In the genomic region with DNA sequence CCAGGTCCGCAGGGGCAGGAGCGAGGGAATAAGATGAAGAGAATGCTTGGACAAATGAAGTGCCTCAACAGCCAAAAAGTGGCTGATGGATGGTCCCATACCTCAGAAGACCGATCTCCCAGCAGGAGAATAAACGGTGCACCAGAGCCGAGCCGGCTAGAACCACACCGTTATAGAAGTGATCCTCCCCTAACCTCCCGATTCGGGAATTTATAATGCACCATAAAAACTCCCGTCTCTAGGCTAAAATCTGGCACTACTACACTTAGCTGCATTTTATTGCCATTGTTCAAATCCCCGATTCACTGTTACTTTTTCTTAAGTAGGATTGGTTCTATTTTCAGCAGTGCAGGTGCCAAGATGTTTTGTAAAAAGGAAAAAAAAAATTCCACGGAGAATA, we compare ENCODE assay signal across 27 mouse cellular contexts. TPM values are rescaled to one million over a fixed set of nuclear protein-coding genes. Genes with fewer than 3 reads are reported as not detected.
"Had no signal": no experiment of that assay in that cellular context is flagged by ENCODE, and none has a peak within 500 bp of the region (broad histone marks: within the 10 kb centered on the region; RNA-seq: fewer than 3 reads in every experiment).

No protein-coding gene starts in this region.

- H3K4me1 ChIP-seq: heart, embryonic 13.5 days; heart, embryonic 15.5 days; hindbrain, embryonic 12.5 days; intestine, embryonic 15.5 days; limb, embryonic 15.5 days; liver, embryonic 12.5 days had no signal

- H3K4me2 ChIP-seq: heart, embryonic 11.5 days; heart, embryonic 13.5 days; heart, embryonic 15.5 days; hindbrain, embryonic 12.5 days; hindbrain, embryonic 14.5 days; intestine, embryonic 15.5 days; limb, embryonic 15.5 days; liver, embryonic 12.5 days had no signal

- H3K4me3 ChIP-seq: gastrocnemius, adult 2 months; heart, adult 2 months; heart, embryonic 13.5 days; heart, embryonic 15.5 days; hindbrain, embryonic 10.5 days; hindbrain, embryonic 12.5 days; intestine, embryonic 15.5 days; layer of hippocampus, adult 2 months; left cerebral cortex, adult 2 months; limb, embryonic 15.5 days; liver, embryonic 12.5 days had no signal

- H3K27me3 ChIP-seq: heart, embryonic 13.5 days; heart, embryonic 15.5 days; hindbrain, embryonic 12.5 days; intestine, embryonic 15.5 days; limb, embryonic 15.5 days; liver, embryonic 12.5 days had no signal

- H3K9ac ChIP-seq: forebrain, postnatal 0 days; heart, embryonic 13.5 days; heart, embryonic 15.5 days; hindbrain, embryonic 12.5 days; hindbrain, embryonic 14.5 days; intestine, embryonic 15.5 days; limb, embryonic 15.5 days; liver, embryonic 12.5 days had no signal

- H3K9me3 ChIP-seq: heart, embryonic 13.5 days; heart, embryonic 15.5 days; hindbrain, embryonic 12.5 days; intestine, embryonic 15.5 days; limb, embryonic 15.5 days had no signal

- ATAC-seq: forebrain, postnatal 0 days; hindbrain, embryonic 16.5 days; inflammation-experienced regulatory T-cells, adult 6 months; intestine, embryonic 15.5 days; intestine, postnatal 0 days; liver, embryonic 12.5 days had no signal

- DNase-seq: forebrain, postnatal 0 days; gastrocnemius, adult 2 months; gastrocnemius, postnatal 10 days; gastrocnemius, postnatal 25 days; heart, adult 2 months; heart, postnatal 14 days; heart, postnatal 4 days; kidney, adult 18-20 months; kidney, adult 8-10 months; kidney, postnatal 10 days; kidney, postnatal 25 days; kidney, postnatal 4 days had no signal

- H3K27ac ChIP-seq: gastrocnemius, adult 2 months; heart, adult 2 months; heart, embryonic 13.5 days; heart, embryonic 15.5 days; hindbrain, embryonic 10.5 days; hindbrain, embryonic 12.5 days; hindbrain, embryonic 14.5 days; intestine, embryonic 15.5 days; layer of hippocampus, adult 2 months; left cerebral cortex, adult 2 months; limb, embryonic 15.5 days; liver, embryonic 12.5 days had no signal

- H3K36me3 ChIP-seq: heart, embryonic 13.5 days; heart, embryonic 15.5 days; hindbrain, embryonic 10.5 days; hindbrain, embryonic 12.5 days; intestine, embryonic 15.5 days; limb, embryonic 15.5 days; liver, embryonic 12.5 days had no signal

RNA-seq across cellular contexts. Expression of a gene that starts 54.6 kb away (rescaled TPM):
- total RNA-seq: granulocyte monocyte progenitor cell, adult 5-6 weeks had no signal
